Mouse (Mus musculus) natural killer cell, adult 2 months (primary cell): ENCODE data around the gene Gm16506.
"Not testable (repeated sequence)": the region's sequence is repeated elsewhere in the genome, so short reads cannot be mapped to it uniquely, and the experiment has no call there.

Source experiments
- DNase-seq, 2 experiments: peaks; one replicate each; pipeline ENCODE4 v3.0.0; 2022; ENCODE audit warnings: low spot score in 2 of 2

Gm16506 gene

DNA sequence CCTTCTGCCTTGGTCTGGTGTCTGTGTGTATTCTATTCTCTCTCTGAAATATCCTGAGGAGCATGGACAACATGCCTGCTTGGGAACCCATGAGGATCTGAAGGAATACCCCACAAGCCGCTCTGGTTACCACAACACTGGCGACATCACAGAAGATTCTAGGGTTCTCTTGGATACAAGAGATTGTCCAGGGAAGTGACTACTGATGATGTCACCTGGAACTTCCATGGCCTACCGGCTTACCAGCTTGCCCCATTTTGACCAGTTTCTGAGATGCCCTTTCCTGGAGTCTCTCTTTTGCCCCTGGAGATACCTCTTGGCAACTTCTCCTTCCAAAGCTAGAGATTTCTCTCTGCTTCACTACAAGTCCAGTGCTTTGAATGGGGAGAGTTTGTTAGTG lies at the start of gene Gm16506:
TSS of gene Gm16506 (minus strand) at position 101 of the 400 bp plus-strand sequence.
- not testable (repeated sequence) for DNase-seq

DNA sequence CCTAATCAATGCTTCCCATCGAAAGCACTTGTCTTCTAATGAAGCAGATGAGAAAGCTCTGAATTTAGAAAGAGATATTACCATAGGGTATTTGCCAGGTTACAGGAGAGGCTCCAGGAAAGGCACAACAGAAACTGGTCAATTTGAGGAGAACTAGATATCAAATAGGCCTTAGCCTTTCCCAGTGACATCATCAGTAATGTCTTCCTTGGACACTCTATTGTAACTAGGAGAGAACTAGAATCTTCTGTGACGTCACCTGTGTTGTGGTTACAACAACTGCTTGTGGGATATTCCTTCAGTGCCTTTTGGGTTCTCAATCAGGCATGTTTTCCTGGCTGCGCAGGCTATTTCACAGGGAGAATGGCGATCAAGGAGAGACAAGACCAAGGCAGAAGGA lies 20.3 kb upstream of the Gm16506 start, which contains the start of gene Gm6526:
TSS of gene Gm6526 (plus strand) at position 301 of the 400 bp plus-strand sequence.
- not testable (repeated sequence) for DNase-seq

DNA sequence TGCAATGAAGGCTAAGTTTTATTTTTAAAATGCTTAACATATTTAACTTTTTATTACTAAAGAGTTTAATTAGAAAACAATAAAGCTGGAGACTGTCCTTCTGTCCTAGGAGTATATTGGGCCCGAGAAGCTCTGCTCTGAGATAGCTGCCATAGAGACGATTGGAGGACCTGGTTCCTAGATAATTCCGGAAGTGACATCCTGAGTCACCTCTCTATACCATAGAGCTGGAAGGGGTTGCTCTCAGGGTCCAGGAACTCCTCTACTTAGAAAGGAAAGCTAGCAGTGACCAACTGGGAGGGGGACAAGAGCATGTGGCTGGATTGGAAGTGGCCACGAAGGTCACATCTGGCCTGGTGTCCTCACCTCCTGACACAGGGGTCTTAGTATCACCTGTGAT lies 29.7 kb downstream of the Gm16506 start, which contains the start of gene Gm7324:
TSS of gene Gm7324 (plus strand) at position 208 of the 400 bp plus-strand sequence.
- DNase-seq, result not testable (repeated sequence)

DNA sequence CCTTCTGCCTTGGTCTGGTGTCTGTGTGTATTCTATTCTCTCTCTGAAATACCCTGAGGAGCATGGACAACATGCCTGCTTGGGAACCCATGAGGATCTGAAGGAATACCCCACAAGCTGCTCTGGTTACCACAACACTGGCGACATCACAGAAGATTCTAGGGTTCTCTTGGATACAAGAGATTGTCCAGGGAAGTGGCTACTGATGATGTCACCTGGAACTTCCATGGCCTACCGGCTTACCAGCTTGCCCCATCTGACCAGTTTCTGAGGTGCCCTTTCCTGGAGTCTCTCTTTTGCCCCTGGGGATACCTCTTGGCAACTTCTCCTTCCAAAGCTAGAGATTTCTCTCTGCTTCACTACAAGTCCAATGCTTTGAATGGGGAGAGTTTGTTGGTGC lies 50.2 kb downstream of the Gm16506 start, which contains the start of gene Gm8165:
TSS of gene Gm8165 (minus strand) at position 101 of the 400 bp plus-strand sequence.
- not testable (repeated sequence) for DNase-seq
